Mouse (Mus musculus): ENCODE results near the gene Nab1.

GRCm38 (mm10) chr1:52421623-52422022 lies 78.9 kb downstream of the Nab1 start:
- TF ChIP-seq CTCF (IDR thresholded peaks at IDR 0.05; ENCODE audit: low read depth) (no peak), EP300 (IDR thresholded peaks at IDR 0.05; ENCODE audit: low read depth) (no peak)

All from liver, postnatal 0 days (tissue).